ENCODE assay signal across 18 mouse cellular contexts in the genomic region with DNA sequence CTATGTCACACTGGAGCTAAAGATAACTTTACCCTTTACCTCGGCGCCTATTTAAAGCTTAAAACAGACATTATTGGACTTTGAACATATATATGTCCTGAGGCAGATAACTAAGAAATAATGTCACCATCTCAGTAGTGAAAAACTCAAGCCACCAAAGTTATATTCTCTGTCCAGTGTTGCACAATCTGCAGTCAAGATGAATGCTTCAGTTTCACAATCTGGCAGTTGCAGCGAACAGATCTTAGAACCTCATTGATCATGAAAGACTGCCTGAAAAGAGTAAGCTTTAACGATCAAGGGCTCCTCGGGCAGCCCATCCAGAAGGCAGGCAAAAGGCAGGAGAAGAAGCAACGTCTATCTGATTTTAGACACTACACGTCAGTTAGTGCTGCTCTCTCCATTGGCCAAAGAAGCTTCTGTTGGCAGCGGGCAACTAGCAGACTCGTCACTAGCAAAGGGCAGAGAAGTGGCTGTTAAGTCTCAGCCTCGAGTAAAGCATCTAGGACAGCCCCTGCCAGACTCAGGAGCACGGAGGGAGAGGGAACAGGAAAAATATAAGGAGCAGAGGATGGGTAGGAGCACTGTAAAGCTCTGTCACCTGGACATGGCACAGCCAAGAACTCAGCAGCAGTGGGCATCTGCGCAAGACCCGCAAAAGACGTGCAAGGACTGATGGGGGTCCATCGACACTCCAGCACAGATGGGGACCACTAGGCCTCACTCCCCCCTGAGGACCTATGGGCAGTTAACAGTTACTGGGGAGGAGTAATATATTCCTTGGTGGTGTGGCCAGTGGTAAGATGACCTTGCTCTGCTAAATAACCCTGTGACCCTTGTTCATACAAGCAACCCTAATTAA. TPM values are rescaled to one million over a fixed set of nuclear protein-coding genes. Genes with fewer than 3 reads are reported as not detected.
DNase-seq lines count a peak whose midpoint lies in the region; ATAC-seq and TF ChIP-seq lines count a peak whose summit lies in the region.
"Had no signal": no experiment of that assay in that cellular context is flagged by ENCODE, and none has a peak within 500 bp of the region (broad histone marks: within the 10 kb centered on the region; RNA-seq: fewer than 3 reads in every experiment).

No protein-coding gene starts in this region.

- DNase-seq in lung, adult 2 months, result no peak
- DNase-seq in lung, postnatal 4 days, result no peak
- peak; percentile 24 for DNase-seq in adipocyte (ENCODE audit: low spot score)
- no peak for DNase-seq in ovary, postnatal 36 days (ENCODE audit: low spot score)
- DNase-seq in ovary, postnatal 10 days (ENCODE audit: low spot score), result no peak
- DNase-seq: cerebellum, adult 18-20 months; gastrocnemius, adult 2 months; heart, adult 18-20 months; layer of hippocampus, postnatal 36 days; liver, embryonic 13.5 days; thymus, postnatal 25 days had no signal

- peak overlapping the region; percentile 13 for H3K4me3 ChIP-seq in lung, adult 2 months (replicated peaks; ENCODE audit: extremely low read depth, low read depth, low read length)
- H3K4me3 ChIP-seq: embryonic facial prominence, embryonic 12.5 days; gastrocnemius, adult 2 months; heart, embryonic 15.5 days; liver, embryonic 13.5 days; midbrain, embryonic 15.5 days had no signal

- WGBS in lung, adult 2 months, result 60% methylated on average over 15 of the region's 15 CpGs

- ATAC-seq in granulocyte monocyte progenitor cell, adult 5-6 weeks (replicated peaks; ENCODE audit: poor library complexity, severe bottlenecking), result peak; percentile 71
- peak; percentile 63 for ATAC-seq in megakaryocyte, adult 5-6 weeks (ENCODE audit: poor library complexity, severe bottlenecking)
- ATAC-seq: CD4-positive, CD25-positive, alpha-beta regulatory T cell, adult 4 months; forebrain, embryonic 16.5 days; midbrain, embryonic 15.5 days had no signal

- H3K4me1 ChIP-seq in lung, adult 2 months (ENCODE audit: control insufficient read depth, insufficient read depth, low read length), result peaks cover 7% of the 10 kb centered on the region
- H3K4me1 ChIP-seq: embryonic facial prominence, embryonic 12.5 days; midbrain, embryonic 15.5 days had no signal

- TF ChIP-seq CTCF in lung, adult 2 months (IDR thresholded peaks at IDR 0.05; ENCODE audit: insufficient read depth, low read length), result no peak

- no peak for TF ChIP-seq POLR2A in lung, adult 2 months (IDR thresholded peaks at IDR 0.05; ENCODE audit: borderline replicate concordance, extremely low read depth, low read depth, low read length)

RNA-seq across cellular contexts. Expression of a gene that starts 35.1 kb away (rescaled TPM):
- polyA plus RNA-seq in lung, adult 2 months (2012; rRNA removed), result 3.0 and 4.2 TPM in 2 replicates
- 36.0 and 42.9 TPM in 2 replicates for total RNA-seq in granulocyte monocyte progenitor cell, adult 5-6 weeks (2014; fragmentation: Nextera tagmentation)
- total RNA-seq in granulocyte monocyte progenitor cell, adult 5-6 weeks (2017), result 33.9 and 39.8 TPM in 2 replicates
- 33.4 and 38.9 TPM in 2 replicates for total RNA-seq in megakaryocyte, adult 5-6 weeks (2015)
- total RNA-seq in megakaryocyte, adult 5-6 weeks (2017), result 56.6 and 64.5 TPM in 2 replicates
